Mouse (Mus musculus) NIH3T3 (cell line): ENCODE results near the gene Tango6.

ENCODE experiments used
- DNase-seq: peaks from one replicate; pipeline ENCODE4 v3.0.0-alpha.2; 2012; ENCODE audit warnings: low read depth

Tango6 gene

DNA sequence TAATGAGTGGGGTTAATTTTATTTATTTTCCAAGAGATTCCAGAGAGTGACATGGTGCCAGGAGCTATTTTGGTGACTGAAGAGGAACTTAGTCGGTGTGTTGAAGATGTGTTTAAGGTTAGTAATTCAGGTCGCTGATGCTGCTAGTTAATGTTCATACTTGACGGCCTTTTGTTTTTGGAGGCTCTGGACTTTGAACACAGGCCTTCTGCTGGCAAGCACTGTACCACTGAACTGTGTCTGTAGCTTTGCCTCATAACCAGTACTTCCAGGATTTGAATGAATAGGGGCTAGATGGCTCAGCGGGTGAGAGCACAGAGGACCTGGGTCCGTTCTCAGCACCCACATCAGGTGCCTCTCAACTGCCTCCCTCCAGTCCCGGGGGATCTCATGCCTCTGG is 17.3 kb downstream of the Tango6 start:
- DNase-seq = no peak

DNA sequence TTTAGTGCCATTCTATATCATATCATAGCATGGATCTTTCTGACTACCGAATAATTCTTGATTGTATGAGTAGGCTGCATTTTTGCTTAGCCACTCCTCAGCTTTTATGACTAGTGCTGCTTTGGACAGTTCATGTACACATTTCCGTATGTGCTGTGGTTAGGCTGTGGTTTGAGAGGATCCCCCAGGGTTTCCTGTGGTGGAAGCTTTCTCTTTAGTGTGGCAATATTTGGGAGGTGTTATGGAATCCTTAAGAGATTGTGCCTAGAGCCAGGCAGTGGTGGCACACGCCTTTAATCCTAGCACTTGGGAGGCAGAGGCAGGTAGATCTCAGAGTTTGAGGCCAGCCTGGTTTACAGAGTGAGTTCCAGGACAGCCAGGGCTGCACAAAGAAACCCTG is 18.5 kb downstream of the Tango6 start:
- peak; percentile 76 for DNase-seq

DNA sequence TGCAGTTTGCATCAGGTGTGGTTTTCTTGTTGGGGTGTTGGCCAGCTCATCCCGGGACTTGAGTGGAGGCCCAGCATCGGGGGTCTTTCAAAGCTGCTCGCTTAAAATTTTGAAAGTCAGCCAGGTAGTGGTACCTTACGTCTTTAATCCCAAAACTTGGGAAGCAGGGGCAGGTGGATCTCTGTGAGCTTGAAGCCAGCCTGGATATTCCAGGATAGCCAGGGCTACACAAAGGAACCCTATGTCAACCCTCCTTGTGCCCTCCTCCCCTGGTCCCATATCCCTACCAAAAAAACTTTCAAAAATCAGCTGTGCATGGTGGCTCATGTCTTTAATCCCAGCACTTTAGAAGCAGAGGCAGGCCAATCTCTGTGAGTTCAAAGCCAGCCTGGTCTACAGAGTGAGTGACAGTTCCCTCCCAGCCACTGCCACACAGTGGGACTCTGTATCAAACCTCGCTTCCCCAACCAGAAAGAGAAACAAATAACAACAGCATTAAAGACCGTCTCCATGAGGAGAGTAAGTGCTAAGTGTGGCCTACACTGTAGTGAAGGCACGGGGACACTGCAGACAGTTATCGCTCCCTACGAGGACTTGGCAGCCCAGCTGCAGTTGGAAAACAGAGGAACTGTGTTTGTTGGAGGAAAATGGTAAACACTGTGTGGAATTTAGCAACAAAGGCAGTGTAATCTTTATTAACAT is 21.5 kb downstream of the Tango6 start:
- DNase-seq = no peak

GRCm38 (mm10) chr8:106704901-106705321 is 22.0 kb downstream of the Tango6 start:
- DNase-seq = peak; percentile 19

DNA sequence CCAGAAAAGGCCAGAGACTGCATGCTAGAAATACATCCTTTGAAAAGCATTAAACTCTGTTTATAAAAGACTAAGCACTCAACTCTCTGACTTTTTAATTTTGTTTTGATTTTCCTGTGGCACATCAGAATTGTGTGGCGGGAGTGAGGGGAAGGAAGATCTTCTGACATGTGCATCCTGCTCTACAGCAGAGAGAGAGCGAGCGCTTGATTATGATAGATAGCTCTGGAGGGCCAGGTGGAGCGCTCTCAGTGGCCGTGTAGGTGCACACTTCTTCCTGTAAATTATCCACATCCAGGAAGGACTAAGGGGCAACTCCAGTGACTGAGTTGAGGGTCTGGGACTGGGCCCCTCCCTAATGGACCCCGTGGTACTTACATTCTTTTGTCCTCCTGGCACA is 23.3 kb downstream of the Tango6 start:
- DNase-seq = no peak

GRCm38 (mm10) chr8:106710002-106710401 is 27.1 kb downstream of the Tango6 start:
- DNase-seq = no peak

- no peak for DNase-seq
Observed at GRCm38 (mm10) chr8:106712487-106712886, 29.6 kb downstream of the Tango6 start.

GRCm38 (mm10) chr8:106714297-106714696 is 31.4 kb downstream of the Tango6 start:
- DNase-seq = no peak

GRCm38 (mm10) chr8:106718091-106718500 is 35.2 kb downstream of the Tango6 start:
- peak; percentile 94 for DNase-seq

DNA sequence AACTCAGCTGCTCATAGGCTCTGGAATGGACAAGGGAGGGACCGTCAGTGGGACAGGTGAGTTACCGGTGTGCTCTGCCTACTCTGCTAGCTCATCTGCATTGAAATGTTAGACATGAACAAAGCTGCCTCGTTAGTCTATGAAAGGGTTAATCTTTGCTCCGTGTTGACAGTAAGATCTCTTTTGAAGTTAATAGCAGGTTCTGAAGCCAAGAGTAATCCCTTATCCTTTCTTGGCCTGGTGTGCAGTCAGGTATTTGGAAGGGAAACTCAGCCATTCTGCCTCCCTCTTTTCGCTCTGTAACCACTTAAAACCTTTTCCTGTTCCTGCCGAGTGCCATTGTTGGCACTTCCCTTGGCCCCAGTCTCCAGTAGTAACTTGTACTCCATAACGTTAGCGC is 38.1 kb downstream of the Tango6 start:
- no peak for DNase-seq

- no peak for DNase-seq
Observed at GRCm38 (mm10) chr8:106722453-106722852, 39.6 kb downstream of the Tango6 start.

DNA sequence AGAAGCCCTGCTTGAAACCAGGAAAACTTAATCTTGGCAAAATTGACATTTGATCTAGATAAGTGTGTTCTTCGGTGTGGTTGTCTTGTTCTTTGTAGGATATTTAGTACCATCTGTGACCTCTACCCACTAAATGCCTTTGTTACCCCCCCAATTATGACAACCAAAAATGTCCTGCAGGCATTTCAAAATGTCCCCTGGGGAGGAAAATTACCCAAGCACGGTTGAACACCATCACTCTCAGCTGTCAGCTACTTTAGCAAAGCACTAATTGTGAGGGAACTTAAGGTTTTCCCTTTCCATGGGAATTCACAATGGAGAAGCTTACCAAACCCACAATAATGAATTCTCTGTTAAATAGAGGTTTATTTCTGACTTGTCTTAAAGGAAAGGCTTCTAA is 41.1 kb downstream of the Tango6 start:
- no peak for DNase-seq

GRCm38 (mm10) chr8:106726551-106726950 is 43.7 kb downstream of the Tango6 start:
- peak; percentile 27 for DNase-seq

DNA sequence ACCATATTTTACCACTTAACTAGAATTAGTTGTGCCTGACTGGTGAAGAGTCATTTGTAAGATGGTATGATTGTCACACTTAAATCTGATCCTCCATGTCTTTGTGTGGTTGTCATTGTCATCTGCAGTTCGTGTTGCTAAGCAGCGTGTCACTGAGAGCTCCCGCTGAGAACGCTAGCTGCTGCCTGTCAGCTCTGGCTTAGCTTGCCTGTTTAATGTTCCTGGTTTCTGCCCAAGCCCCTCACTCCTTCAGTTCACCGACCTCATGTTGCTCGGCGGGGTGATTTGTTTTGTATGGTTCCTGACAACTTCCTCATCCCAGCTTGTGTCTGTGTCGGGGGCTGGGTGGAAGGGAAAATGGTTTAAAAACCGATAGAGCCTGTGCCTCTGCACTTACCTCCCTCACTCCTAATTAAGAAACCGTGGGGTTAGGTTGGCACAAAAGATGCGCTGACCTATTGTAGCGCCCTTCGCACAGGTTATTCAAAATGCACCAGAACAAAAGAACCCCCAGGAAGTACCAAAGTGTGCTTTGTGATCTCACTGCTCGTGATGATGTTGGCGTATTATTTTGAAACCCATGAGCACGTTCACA is 44.5 kb downstream of the Tango6 start:
- DNase-seq = no peak

GRCm38 (mm10) chr8:106727889-106728288 is 45.0 kb downstream of the Tango6 start:
- DNase-seq = no peak

GRCm38 (mm10) chr8:106732921-106733320 is 50.1 kb downstream of the Tango6 start:
- no peak for DNase-seq

DNA sequence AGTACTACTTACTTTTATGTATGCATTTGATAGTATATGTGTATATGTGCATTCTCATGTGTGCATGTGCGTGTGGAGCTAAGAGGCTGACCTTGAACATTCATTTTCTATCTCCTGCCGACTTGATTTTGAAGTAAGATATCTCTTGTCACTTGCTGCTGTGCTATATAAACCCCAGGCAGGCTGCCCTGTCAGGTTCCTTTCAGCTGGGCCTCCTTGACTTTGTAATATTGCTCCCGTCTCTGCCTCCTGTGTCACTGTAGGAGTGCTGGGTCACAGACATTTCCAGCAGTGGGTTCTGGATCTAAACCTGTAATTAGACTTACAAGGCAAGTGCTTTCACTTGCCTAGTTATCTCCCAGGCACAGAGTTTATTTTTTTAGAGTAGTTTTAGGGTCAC is 50.8 kb downstream of the Tango6 start:
- no peak for DNase-seq

GRCm38 (mm10) chr8:106734222-106734621 is 51.4 kb downstream of the Tango6 start:
- peak; percentile 68 for DNase-seq

- no peak for DNase-seq
Observed at GRCm38 (mm10) chr8:106736861-106737662, 54.2 kb downstream of the Tango6 start.

DNA sequence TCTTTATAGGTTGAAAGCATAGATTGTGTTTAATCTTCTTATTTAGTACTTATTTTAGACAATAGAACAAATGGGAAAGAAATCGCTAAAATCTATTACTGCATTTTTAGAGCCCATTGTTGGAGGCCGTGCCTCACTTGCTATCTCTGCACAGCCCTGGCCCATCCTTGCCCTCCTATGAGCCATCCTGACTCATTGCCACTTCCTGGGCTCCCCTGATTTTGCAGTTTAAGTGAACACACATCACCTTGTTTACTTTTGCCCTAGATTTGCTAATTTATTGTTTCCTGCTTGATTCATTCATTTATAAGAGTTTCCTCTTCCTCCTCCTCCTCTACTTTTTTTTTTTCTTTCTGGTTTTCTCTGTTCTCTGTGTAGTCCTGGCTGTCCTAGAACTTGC is 55.0 kb downstream of the Tango6 start:
- peak; percentile 16 for DNase-seq

- no peak for DNase-seq
Observed at GRCm38 (mm10) chr8:106742321-106742720, 59.5 kb downstream of the Tango6 start.

GRCm38 (mm10) chr8:106743361-106743760 is 60.5 kb downstream of the Tango6 start:
- no peak for DNase-seq

- no peak for DNase-seq
Observed at GRCm38 (mm10) chr8:106753436-106753835, 70.6 kb downstream of the Tango6 start.
